Mouse (Mus musculus): Measurements from ENCODE around the gene Ndufb10.

GRCm38 (mm10) chr17:24695326-24696010 is 28.8 kb downstream of the Ndufb10 start:
- TF ChIP-seq POLR2A (IDR thresholded peaks at IDR 0.05; ENCODE audit: insufficient read depth, low read depth, low read length) (no peak), CTCF (IDR thresholded peaks at IDR 0.05) (no peak)
